Mouse (Mus musculus): Measurements from ENCODE around the gene Lmo4.

Gene Lmo4

GRCm38 (mm10) chr3:144148234-144148633 lies 56.8 kb downstream of the Lmo4 start:
- no peak for DNase-seq (ENCODE audit: low spot score)

- no peak for DNase-seq (ENCODE audit: low spot score)
Observed at GRCm38 (mm10) chr3:144147244-144147643, 57.8 kb downstream of the Lmo4 start.

GRCm38 (mm10) chr3:144144066-144144465 lies 61.0 kb downstream of the Lmo4 start:
- no peak for DNase-seq (ENCODE audit: low spot score)

GRCm38 (mm10) chr3:144142939-144143338 lies 62.1 kb downstream of the Lmo4 start:
- no peak for DNase-seq (ENCODE audit: low spot score)

- DNase-seq (ENCODE audit: low spot score), result no peak
Observed at GRCm38 (mm10) chr3:144141786-144142185, 63.2 kb downstream of the Lmo4 start.

GRCm38 (mm10) chr3:144140816-144141215 lies 64.2 kb downstream of the Lmo4 start:
- DNase-seq (ENCODE audit: low spot score), result no peak

- no peak for DNase-seq (ENCODE audit: low spot score)
Observed at GRCm38 (mm10) chr3:144138659-144139058, 66.4 kb downstream of the Lmo4 start.
